Mouse (Mus musculus): ENCODE results near the gene Ifna14. TPM values are rescaled to one million over a fixed set of nuclear protein-coding genes. Genes with fewer than 3 reads are reported as not detected.

The Ifna14 gene
- total RNA-seq, 1 experiment, result not detected

DNA sequence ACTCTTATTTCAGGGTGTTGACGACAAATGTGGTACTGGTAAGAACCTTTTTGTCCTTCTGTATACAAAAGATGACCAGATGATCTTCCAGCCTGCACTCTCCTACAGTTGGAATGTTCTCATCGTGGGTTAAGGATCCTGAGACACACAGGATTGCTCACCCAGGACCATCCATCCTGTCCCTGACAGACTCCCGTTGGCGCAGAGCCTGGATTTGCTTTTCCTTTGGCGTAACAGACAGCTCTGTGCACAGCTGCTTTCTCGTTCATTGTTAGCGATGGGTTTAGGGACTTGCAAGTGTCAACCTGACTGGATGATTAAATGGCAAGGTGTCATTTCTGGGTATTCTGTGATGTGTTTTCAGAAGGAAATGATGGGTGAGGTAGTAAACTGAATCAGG lies 35.0 kb downstream of the Ifna14 start:
- no peaks in the 10 kb centered on the region for H3K9me3 ChIP-seq (ENCODE audit: control insufficient read depth, insufficient read depth, low read depth, low read length)
- no peak overlapping the region for H3K27ac ChIP-seq (ENCODE audit: insufficient read depth, low read depth, low read length, poor library complexity, severe bottlenecking)
- H3K36me3 ChIP-seq (ENCODE audit: control insufficient read depth, insufficient read depth, low read length, poor library complexity, severe bottlenecking), result no peaks in the 10 kb centered on the region
- in situ Hi-C loops (cut with MboI; ENCODE audit: low sequenced_read_pairs in 2 of 2, unreplicated experiment in 2 of 2), result loop anchor here in 1 of 2 experiments (25.0 kb wide), 1 partner anchor 499 kb away; the partner anchor contains the start of gene Mllt3
- no peak overlapping the region for H3K9ac ChIP-seq (ENCODE audit: insufficient read depth, low read depth, low read length, poor library complexity, severe bottlenecking)
- TF ChIP-seq MAFK (IDR thresholded peaks at IDR 0.05; ENCODE audit: insufficient read depth, low read depth, low read length) (no peak), ZNF384 (IDR thresholded peaks at IDR 0.05; ENCODE audit: low read depth, low read length) (no peak), ZC3H11A (IDR thresholded peaks at IDR 0.05; ENCODE audit: borderline replicate concordance, low read depth, low read length) (no peak), CHD2 (IDR thresholded peaks at IDR 0.05; ENCODE audit: low read depth, low read length) (no peak), HCFC1 (IDR thresholded peaks at IDR 0.05; ENCODE audit: borderline replicate concordance, insufficient read depth, low read length) (no peak)
- no peak for DNase-seq (ENCODE audit: low read depth, low spot score)
- H3K4me3 ChIP-seq (ENCODE audit: insufficient read depth in 1 of 2, low read depth in 1 of 2, low read length in 2 of 2, poor library complexity in 1 of 2, severe bottlenecking in 1 of 2), result no peak overlapping the region
- no peaks in the 10 kb centered on the region for H3K4me1 ChIP-seq (ENCODE audit: control insufficient read depth in 2 of 2, insufficient read depth in 2 of 2, low read length in 2 of 2, poor library complexity in 1 of 2)

DNA sequence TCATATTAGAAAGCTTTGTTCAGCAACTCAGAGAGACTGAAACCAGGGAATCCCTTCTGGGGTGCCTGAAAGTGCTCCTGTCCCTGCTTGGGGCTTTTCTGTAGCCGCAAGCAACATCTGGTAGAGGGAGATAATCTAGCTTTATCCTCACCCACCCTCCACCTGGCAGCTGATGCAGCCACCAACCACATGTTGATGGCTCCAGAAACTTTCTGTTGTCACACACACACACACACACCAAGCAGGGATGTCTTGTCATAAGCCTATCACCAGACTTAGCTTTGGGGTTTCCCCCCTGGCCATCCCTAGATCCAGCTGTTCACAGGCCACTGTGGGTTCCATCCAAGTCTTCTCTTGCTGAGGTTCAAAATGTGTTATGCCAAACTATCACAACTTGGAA lies 35.9 kb downstream of the Ifna14 start:
- H3K9ac ChIP-seq (ENCODE audit: insufficient read depth, low read depth, low read length, poor library complexity, severe bottlenecking), result no peak overlapping the region
- no peaks in the 10 kb centered on the region for H3K36me3 ChIP-seq (ENCODE audit: control insufficient read depth, insufficient read depth, low read length, poor library complexity, severe bottlenecking)
- H3K4me1 ChIP-seq (ENCODE audit: control insufficient read depth in 2 of 2, insufficient read depth in 2 of 2, low read length in 2 of 2, poor library complexity in 1 of 2), result no peaks in the 10 kb centered on the region
- TF ChIP-seq ZNF384 (IDR thresholded peaks at IDR 0.05; ENCODE audit: low read depth, low read length) (no peak), HCFC1 (IDR thresholded peaks at IDR 0.05; ENCODE audit: borderline replicate concordance, insufficient read depth, low read length) (no peak), ZC3H11A (IDR thresholded peaks at IDR 0.05; ENCODE audit: borderline replicate concordance, low read depth, low read length) (no peak), CHD2 (IDR thresholded peaks at IDR 0.05; ENCODE audit: low read depth, low read length) (no peak)
- H3K4me3 ChIP-seq (ENCODE audit: insufficient read depth in 1 of 2, low read depth in 1 of 2, low read length in 2 of 2, poor library complexity in 1 of 2, severe bottlenecking in 1 of 2), result no peak overlapping the region
- no peak for DNase-seq (ENCODE audit: low read depth, low spot score)
- H3K27ac ChIP-seq (ENCODE audit: insufficient read depth, low read depth, low read length, poor library complexity, severe bottlenecking), result no peak overlapping the region
- in situ Hi-C loops (cut with MboI; ENCODE audit: low sequenced_read_pairs in 2 of 2, unreplicated experiment in 2 of 2), result loop anchor here in 1 of 2 experiments (25.0 kb wide), 1 partner anchor 498 kb away; the partner anchor contains the start of gene Mllt3
- H3K9me3 ChIP-seq (ENCODE audit: control insufficient read depth, insufficient read depth, low read depth, low read length), result no peaks in the 10 kb centered on the region

DNA sequence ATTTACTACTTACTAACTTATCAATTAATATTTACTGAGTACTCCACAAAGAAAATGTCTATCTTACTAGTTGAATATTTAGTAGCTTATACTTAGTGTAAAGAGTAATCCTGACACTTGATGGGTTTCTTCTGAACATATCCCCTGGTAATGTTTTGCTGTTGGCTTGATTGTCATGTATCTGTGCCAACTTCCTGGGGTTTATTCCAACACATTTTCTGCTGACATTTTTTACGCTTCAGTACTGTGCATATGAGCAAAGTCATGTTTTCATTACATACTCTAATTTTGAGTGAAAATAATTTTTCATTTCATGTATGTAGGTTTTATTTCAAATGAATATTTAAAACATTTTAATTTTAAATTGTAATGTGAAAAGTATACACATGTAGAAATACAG lies 36.7 kb downstream of the Ifna14 start:
- H3K4me3 ChIP-seq (ENCODE audit: insufficient read depth in 1 of 2, low read depth in 1 of 2, low read length in 2 of 2, poor library complexity in 1 of 2, severe bottlenecking in 1 of 2), result no peak overlapping the region
- H3K27ac ChIP-seq (ENCODE audit: insufficient read depth, low read depth, low read length, poor library complexity, severe bottlenecking), result no peak overlapping the region
- no peaks in the 10 kb centered on the region for H3K9me3 ChIP-seq (ENCODE audit: control insufficient read depth, insufficient read depth, low read depth, low read length)
- no peak overlapping the region for H3K9ac ChIP-seq (ENCODE audit: insufficient read depth, low read depth, low read length, poor library complexity, severe bottlenecking)
- no peak for TF ChIP-seq HCFC1 (IDR thresholded peaks at IDR 0.05; ENCODE audit: borderline replicate concordance, insufficient read depth, low read length)
- no peak for TF ChIP-seq MAFK (IDR thresholded peaks at IDR 0.05; ENCODE audit: insufficient read depth, low read depth, low read length)
- no peak for TF ChIP-seq ZNF384 (IDR thresholded peaks at IDR 0.05; ENCODE audit: low read depth, low read length)
- TF ChIP-seq ZC3H11A (IDR thresholded peaks at IDR 0.05; ENCODE audit: borderline replicate concordance, low read depth, low read length), result no peak
- TF ChIP-seq CHD2 (IDR thresholded peaks at IDR 0.05; ENCODE audit: low read depth, low read length), result no peak
- no peak for DNase-seq (ENCODE audit: low read depth, low spot score)
- H3K36me3 ChIP-seq (ENCODE audit: control insufficient read depth, insufficient read depth, low read length, poor library complexity, severe bottlenecking), result no peaks in the 10 kb centered on the region
- H3K4me1 ChIP-seq (ENCODE audit: control insufficient read depth in 2 of 2, insufficient read depth in 2 of 2, low read length in 2 of 2, poor library complexity in 1 of 2), result no peaks in the 10 kb centered on the region
- in situ Hi-C loops (cut with MboI; ENCODE audit: low sequenced_read_pairs in 2 of 2, unreplicated experiment in 2 of 2), result loop anchor here in 1 of 2 experiments (25.0 kb wide), 1 partner anchor 498 kb away; the partner anchor contains the start of gene Mllt3

GRCm38 (mm10) chr4:88533499-88533898 lies 38.1 kb downstream of the Ifna14 start:
- Histone ChIP-seq H3K9me3 (ENCODE audit: control insufficient read depth, insufficient read depth, low read depth, low read length) (no peaks in the 10 kb centered on the region), H3K36me3 (ENCODE audit: control insufficient read depth, insufficient read depth, low read length, poor library complexity, severe bottlenecking) (no peaks in the 10 kb centered on the region), H3K4me3 (ENCODE audit: insufficient read depth in 1 of 2, low read depth in 1 of 2, low read length in 2 of 2, poor library complexity in 1 of 2, severe bottlenecking in 1 of 2) (no peak overlapping the region), H3K4me1 (ENCODE audit: control insufficient read depth in 2 of 2, insufficient read depth in 2 of 2, low read length in 2 of 2, poor library complexity in 1 of 2) (no peaks in the 10 kb centered on the region), H3K27ac (ENCODE audit: insufficient read depth, low read depth, low read length, poor library complexity, severe bottlenecking) (no peak overlapping the region), H3K9ac (ENCODE audit: insufficient read depth, low read depth, low read length, poor library complexity, severe bottlenecking) (no peak overlapping the region)
- TF ChIP-seq MAFK (IDR thresholded peaks at IDR 0.05; ENCODE audit: insufficient read depth, low read depth, low read length) (no peak), CHD2 (IDR thresholded peaks at IDR 0.05; ENCODE audit: low read depth, low read length) (no peak), HCFC1 (IDR thresholded peaks at IDR 0.05; ENCODE audit: borderline replicate concordance, insufficient read depth, low read length) (no peak), ZC3H11A (IDR thresholded peaks at IDR 0.05; ENCODE audit: borderline replicate concordance, low read depth, low read length) (no peak), ZNF384 (IDR thresholded peaks at IDR 0.05; ENCODE audit: low read depth, low read length) (no peak)
- DNase-seq (ENCODE audit: low read depth, low spot score), result no peak
- in situ Hi-C loops (cut with MboI; ENCODE audit: low sequenced_read_pairs in 2 of 2, unreplicated experiment in 2 of 2), result loop anchor here in 1 of 2 experiments (25.0 kb wide), 1 partner anchor 496 kb away; the partner anchor contains the start of gene Mllt3

Data from ES-E14 (cell line).